Mouse (Mus musculus) liver, embryonic 12.5 days (tissue): ENCODE measurements around the gene Aco1. TPM values are rescaled to one million over a fixed set of nuclear protein-coding genes. Genes with fewer than 3 reads are reported as not detected.

ENCODE experiments used
- ATAC-seq: fragments of 200-750 bp; cut with Nextera tagmentation; 2 replicates; pipeline ENCODE4 v1.8.0; 2017; ENCODE audit warnings: moderate number of reproducible peaks, mild to moderate bottlenecking, moderate library complexity
- H3K27ac ChIP-seq: fragments of 300-500 bp; sonication (generic); 2 replicates; pipeline ENCODE4 v1.5.1; 2016; ENCODE audit warnings: mild to moderate bottlenecking
- H3K27me3 ChIP-seq: fragments of 300-500 bp; sonication (generic); replicated peaks from 2 replicates; pipeline ENCODE4 v1.6.1; 2016; ENCODE audit warnings: mild to moderate bottlenecking, moderate library complexity
- H3K36me3 ChIP-seq: fragments of 300-500 bp; sonication (generic); 2 replicates; pipeline ENCODE4 v1.6.1; 2016; ENCODE audit warnings: mild to moderate bottlenecking, moderate library complexity
- H3K4me1 ChIP-seq: fragments of 300-500 bp; sonication (generic); 2 replicates; pipeline ENCODE4 v1.6.1; 2016
- H3K4me2 ChIP-seq: fragments of 300-500 bp; sonication (generic); 2 replicates; pipeline ENCODE4 v1.6.1; 2016; ENCODE audit warnings: mild to moderate bottlenecking, moderate library complexity
- H3K4me3 ChIP-seq: fragments of 300-500 bp; sonication (generic); 2 replicates; pipeline ENCODE4 v1.5.1; 2016; ENCODE audit warnings: mild to moderate bottlenecking, moderate library complexity
- H3K9ac ChIP-seq: fragments of 300-500 bp; sonication (generic); 2 replicates; pipeline ENCODE4 v1.6.1; 2016; ENCODE audit warnings: mild to moderate bottlenecking, moderate library complexity
- H3K9me3 ChIP-seq: fragments of 300-500 bp; sonication (generic); replicated peaks from 2 replicates; pipeline ENCODE4 v1.6.1; 2016; ENCODE audit warnings: mild to moderate bottlenecking, moderate library complexity
- WGBS: fragments of 180-500 bp; shearing (Covaris S2); methylation state at CpG from one replicate; pipeline ENCODE4 v1.1.7; 2016; ENCODE audit not compliant: insufficient replicate concordance; 5-methylcytosine and 5-hydroxymethylcytosine counted together
- polyA plus RNA-seq: library from polyadenylated mRNA; unstranded; fragments of >200 nt; fragmentation: Nextera tagmentation; extraction: Ambion mirVana; gene quantifications from 2 replicates; pipeline ENCODE4 v1.2.1, GENCODE M21; 2016

Aco1 gene
- polyA plus RNA-seq, 1 experiment from 2014 or later, result 27.5 TPM

- H3K4me1 ChIP-seq, result peaks cover 11% of the 10 kb centered on the region
- H3K27ac ChIP-seq, result no peak overlapping the region
- 80% methylated on average over 8 of the region's 8 CpGs for WGBS
- ATAC-seq, result no peak
- no peak overlapping the region for H3K4me2 ChIP-seq
- no peak overlapping the region for H3K9ac ChIP-seq
- H3K36me3 ChIP-seq, result peaks cover 17% of the 10 kb centered on the region
- H3K9me3 ChIP-seq, result peaks cover 9% of the 10 kb centered on the region; the same call in 1 of the 2 replicates
- no peak overlapping the region for H3K4me3 ChIP-seq
- no peaks in the 10 kb centered on the region for H3K27me3 ChIP-seq
Measured at GRCm38 (mm10) chr4:40160591-40161434, 17.9 kb downstream of the Aco1 start.

- ATAC-seq, result no peak
- H3K27me3 ChIP-seq, result no peaks in the 10 kb centered on the region
- no peak overlapping the region for H3K9ac ChIP-seq
- H3K4me2 ChIP-seq, result no peak overlapping the region
- no peak overlapping the region for H3K27ac ChIP-seq
- 84% methylated on average over 10 of the region's 10 CpGs for WGBS
- H3K4me1 ChIP-seq, result no peaks in the 10 kb centered on the region
- H3K9me3 ChIP-seq, result peaks cover 9% of the 10 kb centered on the region; the same call in 1 of the 2 replicates
- H3K36me3 ChIP-seq, result peaks cover 26% of the 10 kb centered on the region
- no peak overlapping the region for H3K4me3 ChIP-seq
Measured at GRCm38 (mm10) chr4:40163646-40164045, 20.8 kb downstream of the Aco1 start.

- H3K27me3 ChIP-seq, result no peaks in the 10 kb centered on the region
Measured at GRCm38 (mm10) chr4:40171477-40171876, 28.6 kb downstream of the Aco1 start.

GRCm38 (mm10) chr4:40172336-40172735 is 29.5 kb downstream of the Aco1 start:
- WGBS, result 72% methylated on average over 2 of the region's 2 CpGs
- Histone ChIP-seq H3K9me3 (no peaks in the 10 kb centered on the region), H3K4me1 (no peaks in the 10 kb centered on the region), H3K9ac (no peak overlapping the region), H3K27ac (no peak overlapping the region), H3K4me2 (no peak overlapping the region), H3K4me3 (no peak overlapping the region), H3K36me3 (peaks cover 22% of the 10 kb centered on the region), H3K27me3 (no peaks in the 10 kb centered on the region)
- no peak for ATAC-seq

More at GRCm38 (mm10) chr4:40171477-40171876, 28.6 kb downstream of the Aco1 start:
- Histone ChIP-seq H3K9ac (no peak overlapping the region), H3K36me3 (peaks cover 25% of the 10 kb centered on the region), H3K27ac (no peak overlapping the region), H3K4me1 (no peaks in the 10 kb centered on the region), H3K9me3 (no peaks in the 10 kb centered on the region), H3K4me2 (no peak overlapping the region), H3K4me3 (no peak overlapping the region)
- ATAC-seq, result no peak
- 81% methylated on average over 4 of the region's 4 CpGs for WGBS

GRCm38 (mm10) chr4:40174321-40174720 is 31.4 kb downstream of the Aco1 start:
- Histone ChIP-seq H3K9ac (no peak overlapping the region), H3K9me3 (no peaks in the 10 kb centered on the region), H3K27ac (no peak overlapping the region), H3K27me3 (no peaks in the 10 kb centered on the region), H3K4me1 (peaks cover 9% of the 10 kb centered on the region), H3K4me3 (no peak overlapping the region), H3K36me3 (peaks cover 22% of the 10 kb centered on the region), H3K4me2 (no peak overlapping the region)
- 56% methylated on average over 4 of the region's 4 CpGs for WGBS
- ATAC-seq, result no peak

GRCm38 (mm10) chr4:40178584-40178983 is 35.7 kb downstream of the Aco1 start:
- Histone ChIP-seq H3K9me3 (no peaks in the 10 kb centered on the region), H3K36me3 (peaks cover 47% of the 10 kb centered on the region), H3K27me3 (no peaks in the 10 kb centered on the region), H3K9ac (no peak overlapping the region), H3K27ac (no peak overlapping the region), H3K4me2 (no peak overlapping the region), H3K4me3 (no peak overlapping the region), H3K4me1 (peaks cover 14% of the 10 kb centered on the region)
- no peak for ATAC-seq
- 58% methylated on average over 17 of the region's 17 CpGs for WGBS

- 78% methylated on average over 6 of the region's 6 CpGs for WGBS
Measured at GRCm38 (mm10) chr4:40180046-40180445, 37.2 kb downstream of the Aco1 start.

GRCm38 (mm10) chr4:40181681-40182080 is 38.8 kb downstream of the Aco1 start:
- Histone ChIP-seq H3K4me3 (no peak overlapping the region), H3K4me2 (no peak overlapping the region), H3K9me3 (no peaks in the 10 kb centered on the region), H3K27me3 (no peaks in the 10 kb centered on the region), H3K4me1 (peaks cover 14% of the 10 kb centered on the region), H3K36me3 (peaks cover 60% of the 10 kb centered on the region), H3K27ac (no peak overlapping the region), H3K9ac (no peak overlapping the region)
- ATAC-seq, result peak; percentile 67
- 70% methylated on average over 8 of the region's 8 CpGs for WGBS

More at GRCm38 (mm10) chr4:40180046-40180445, 37.2 kb downstream of the Aco1 start:
- no peak overlapping the region for H3K9ac ChIP-seq
- no peak overlapping the region for H3K4me2 ChIP-seq
- H3K4me1 ChIP-seq, result peaks cover 14% of the 10 kb centered on the region
- H3K4me3 ChIP-seq, result no peak overlapping the region
- H3K36me3 ChIP-seq, result peaks cover 58% of the 10 kb centered on the region
- no peak for ATAC-seq
- H3K9me3 ChIP-seq, result no peaks in the 10 kb centered on the region
- H3K27me3 ChIP-seq, result no peaks in the 10 kb centered on the region
- H3K27ac ChIP-seq, result no peak overlapping the region

- Histone ChIP-seq H3K36me3 (peaks cover 70% of the 10 kb centered on the region), H3K27ac (no peak overlapping the region), H3K4me2 (no peak overlapping the region), H3K4me3 (no peak overlapping the region), H3K4me1 (peaks cover 14% of the 10 kb centered on the region), H3K9ac (no peak overlapping the region), H3K27me3 (no peaks in the 10 kb centered on the region), H3K9me3 (no peaks in the 10 kb centered on the region)
- WGBS, result 32% methylated on average over 14 of the region's 14 CpGs
- peak; percentile 53 for ATAC-seq
Measured at GRCm38 (mm10) chr4:40182651-40183320, 39.9 kb downstream of the Aco1 start.

GRCm38 (mm10) chr4:40183781-40184180 is 40.9 kb downstream of the Aco1 start:
- peaks cover 7% of the 10 kb centered on the region; the same call in 1 of the 2 replicates for H3K4me1 ChIP-seq
- no peaks in the 10 kb centered on the region for H3K27me3 ChIP-seq
- no peak overlapping the region for H3K4me2 ChIP-seq
- H3K9me3 ChIP-seq, result no peaks in the 10 kb centered on the region
- peaks cover 78% of the 10 kb centered on the region for H3K36me3 ChIP-seq
- H3K27ac ChIP-seq, result no peak overlapping the region
- H3K4me3 ChIP-seq, result no peak overlapping the region
- 77% methylated on average over 6 of the region's 6 CpGs for WGBS
- H3K9ac ChIP-seq, result no peak overlapping the region
- no peak for ATAC-seq

GRCm38 (mm10) chr4:40184470-40184869 is 41.6 kb downstream of the Aco1 start:
- H3K4me1 ChIP-seq, result peaks cover 5% of the 10 kb centered on the region; the same call in 1 of the 2 replicates
- H3K9me3 ChIP-seq, result no peaks in the 10 kb centered on the region
- H3K9ac ChIP-seq, result no peak overlapping the region
- no peak for ATAC-seq
- H3K27me3 ChIP-seq, result no peaks in the 10 kb centered on the region
- WGBS, result 65% methylated on average over 5 of the region's 5 CpGs
- no peak overlapping the region for H3K4me3 ChIP-seq
- no peak overlapping the region for H3K4me2 ChIP-seq
- H3K36me3 ChIP-seq, result peaks cover 81% of the 10 kb centered on the region
- no peak overlapping the region for H3K27ac ChIP-seq

GRCm38 (mm10) chr4:40187956-40188355 is 45.1 kb downstream of the Aco1 start:
- Histone ChIP-seq H3K27me3 (no peaks in the 10 kb centered on the region), H3K4me3 (no peak overlapping the region), H3K4me1 (0 out of 2 replicates have a peak, but pooled peaks cover 10% of the 10 kb centered on the region), H3K9ac (no peak overlapping the region), H3K9me3 (no peaks in the 10 kb centered on the region), H3K4me2 (no peak overlapping the region), H3K27ac (no peak overlapping the region), H3K36me3 (peaks cover 71% of the 10 kb centered on the region)
- WGBS, result 80% methylated on average over 7 of the region's 7 CpGs
- ATAC-seq, result no peak
